Mouse (Mus musculus): Measurements from ENCODE around the gene Slc37a1.

DNA sequence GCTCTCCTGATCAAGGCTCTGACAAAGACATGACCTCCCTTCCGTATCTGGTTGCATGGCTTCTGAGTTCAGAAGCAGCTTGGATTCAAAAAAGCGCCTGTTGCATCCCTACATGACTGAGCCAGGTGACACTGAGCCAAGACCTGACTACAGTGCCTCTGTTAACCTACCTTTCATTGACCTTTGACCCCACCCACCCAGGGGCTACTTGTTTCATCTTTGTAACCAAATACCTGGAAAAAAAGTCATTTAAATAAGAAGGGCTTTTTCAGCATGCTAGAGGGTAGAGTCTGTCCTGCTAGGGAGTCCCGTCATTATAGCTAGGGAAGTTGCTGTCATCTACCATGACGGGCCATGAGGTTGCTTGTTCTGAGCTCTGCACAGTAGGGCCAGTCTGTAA lies 16.8 kb downstream of the Slc37a1 start:
- no peak for TF ChIP-seq ZMIZ1 (IDR thresholded peaks at IDR 0.05; ENCODE audit: low read depth, low read length)
- no peak for TF ChIP-seq ETS1 (conservative IDR thresholded peaks at IDR 0.05; ENCODE audit: low read depth, low read length)
